Mouse (Mus musculus): ENCODE measurements at regions not wholly inside any gene's neighbourhood (a gene's known extent, or its start where the extent isn't known, plus 50 kb on each side); places are given as distances from the start of the nearest gene placed in this dataset.

GRCm38 (mm10) chr13:53776421-53776820 is 279.1 kb downstream of the Drd1 start:
- no peak for TF ChIP-seq ETS1 (IDR thresholded peaks at IDR 0.05; ENCODE audit: low read depth, low read length)
- no peak for TF ChIP-seq POLR2AphosphoS5 (IDR thresholded peaks at IDR 0.05; ENCODE audit: borderline replicate concordance, low read depth, low read length)
- TF ChIP-seq EP300 (IDR thresholded peaks at IDR 0.05; ENCODE audit: low read depth in 1 of 2, low read length in 2 of 2), result no peak
- TF ChIP-seq GABPA (IDR thresholded peaks at IDR 0.05; ENCODE audit: low read depth, low read length), result no peak
- TF ChIP-seq POLR2A (IDR thresholded peaks at IDR 0.05; ENCODE audit: control insufficient read depth in 1 of 2, insufficient read depth in 1 of 2, low read depth in 1 of 2, low read length in 2 of 2, poor library complexity in 1 of 2), result no peak
- no peak for TF ChIP-seq CTCF (IDR thresholded peaks at IDR 0.05 in 2 of 3, conservative IDR thresholded peaks at IDR 0.05 in 1 of 3; ENCODE audit: control insufficient read depth in 1 of 3, insufficient read depth in 1 of 3, low read depth in 2 of 3, low read length in 3 of 3, poor library complexity in 1 of 3, severe bottlenecking in 1 of 3)
- TF ChIP-seq MXI1 (IDR thresholded peaks at IDR 0.05; ENCODE audit: low read depth, low read length), result no peak
- TF ChIP-seq HCFC1 (IDR thresholded peaks at IDR 0.05; ENCODE audit: low read depth, low read length), result no peak
- TF ChIP-seq MAX (IDR thresholded peaks at IDR 0.05; ENCODE audit: low read length), result no peak
- TF ChIP-seq MYC (IDR thresholded peaks at IDR 0.05; ENCODE audit: low read depth, low read length), result no peak
